Comparison of ENCODE assay signal across 10 mouse cellular contexts in the genomic region with DNA sequence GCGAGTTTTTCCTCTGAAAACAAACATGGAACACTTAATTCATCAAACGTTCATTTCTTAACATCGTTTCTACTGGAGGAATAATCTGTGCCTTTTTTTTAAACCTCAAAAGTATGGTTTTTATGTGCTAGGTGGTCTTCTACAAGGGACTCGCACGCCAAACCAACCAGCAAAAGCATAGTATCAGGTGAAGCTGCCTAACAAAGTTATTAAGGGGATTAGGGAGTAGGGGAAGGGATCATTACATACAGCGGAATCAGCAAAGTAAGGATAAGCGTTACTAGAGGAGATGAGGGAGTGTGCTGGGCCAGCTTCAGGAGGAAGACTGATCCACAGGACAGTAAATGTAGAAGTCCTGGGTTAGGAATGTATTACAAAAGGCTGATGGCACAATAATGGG. TPM values are rescaled to one million over a fixed set of nuclear protein-coding genes. Genes with fewer than 3 reads are reported as not detected.
DNase-seq lines count a peak whose midpoint lies in the region; ATAC-seq and TF ChIP-seq lines count a peak whose summit lies in the region.
"Had no signal": no experiment of that assay in that cellular context is flagged by ENCODE, and none has a peak within 500 bp of the region (broad histone marks: within the 10 kb centered on the region; RNA-seq: fewer than 3 reads in every experiment).

No protein-coding gene starts in this region.

- H3K4me2 ChIP-seq in heart, embryonic 12.5 days: peak overlapping the region; percentile 93
- H3K4me2 ChIP-seq in heart, postnatal 0 days (ENCODE audit: low read depth, low read length): peak overlapping the region; percentile 98
- H3K4me2 ChIP-seq in midbrain, embryonic 11.5 days: peak overlapping the region; percentile 42

- no peaks in the 10 kb centered on the region for H3K9me3 ChIP-seq in heart, embryonic 12.5 days (replicated peaks)
- no peaks in the 10 kb centered on the region for H3K9me3 ChIP-seq in ES-E14 (ENCODE audit: control insufficient read depth, insufficient read depth, low read depth, low read length)
- H3K9me3 ChIP-seq in heart, postnatal 0 days (replicated peaks; ENCODE audit: control insufficient read depth, low read length): no peaks in the 10 kb centered on the region
- H3K9me3 ChIP-seq in midbrain, embryonic 11.5 days (ENCODE audit: control insufficient read depth, low read length): no peaks in the 10 kb centered on the region

- H3K4me3 ChIP-seq in heart, embryonic 12.5 days: peak overlapping the region; percentile 99
- peak overlapping the region; percentile 48 to 59 for H3K4me3 ChIP-seq in ES-E14 (ENCODE audit: insufficient read depth in 1 of 2, low read depth in 1 of 2, low read length in 2 of 2, poor library complexity in 1 of 2, severe bottlenecking in 1 of 2)
- peak overlapping the region; percentile 82 for H3K4me3 ChIP-seq in heart, postnatal 0 days (ENCODE audit: low read depth, low read length)
- H3K4me3 ChIP-seq in midbrain, embryonic 11.5 days (ENCODE audit: low read depth, low read length): peak overlapping the region; percentile 77; the same call in 1 of the 2 replicates

- H3K27ac ChIP-seq in heart, embryonic 12.5 days (ENCODE audit: poor library complexity, severe bottlenecking): no peak overlapping the region
- H3K27ac ChIP-seq in ES-E14 (ENCODE audit: insufficient read depth, low read depth, low read length, poor library complexity, severe bottlenecking): no peak overlapping the region
- H3K27ac ChIP-seq in heart, postnatal 0 days (ENCODE audit: low read depth): no peak overlapping the region
- no peak overlapping the region for H3K27ac ChIP-seq in midbrain, embryonic 11.5 days (ENCODE audit: low read depth, low read length)

- peak overlapping the region; percentile 95; the same call in 1 of the 2 replicates for H3K9ac ChIP-seq in heart, embryonic 12.5 days
- H3K9ac ChIP-seq in ES-E14 (ENCODE audit: insufficient read depth, low read depth, low read length, poor library complexity, severe bottlenecking): no peak overlapping the region
- H3K9ac ChIP-seq in heart, postnatal 0 days (replicated peaks; ENCODE audit: low read depth, low read length): no peak overlapping the region
- no peak overlapping the region for H3K9ac ChIP-seq in midbrain, embryonic 11.5 days (ENCODE audit: low read length)

- 9% methylated on average over 7 of the region's 7 CpGs for WGBS in heart, embryonic 12.5 days
- WGBS in heart, postnatal 0 days: 10% methylated on average over 7 of the region's 7 CpGs
- WGBS in midbrain, embryonic 11.5 days: 7% methylated on average over 7 of the region's 7 CpGs

- no peak for TF ChIP-seq CTCF in heart, postnatal 0 days (IDR thresholded peaks at IDR 0.05; ENCODE audit: low read depth)

- H3K27me3 ChIP-seq in heart, embryonic 12.5 days (replicated peaks): peaks cover 7% of the 10 kb centered on the region
- H3K27me3 ChIP-seq in heart, postnatal 0 days (ENCODE audit: control insufficient read depth, insufficient read depth, low read length): no peaks in the 10 kb centered on the region; the same call in 1 of the 2 replicates
- no peaks in the 10 kb centered on the region; the same call in 1 of the 2 replicates for H3K27me3 ChIP-seq in midbrain, embryonic 11.5 days (ENCODE audit: control insufficient read depth, insufficient read depth, low read length)

- no peak for TF ChIP-seq EP300 in heart, postnatal 0 days (IDR thresholded peaks at IDR 0.05; ENCODE audit: low read depth)

- no peak for ATAC-seq in heart, embryonic 12.5 days (ENCODE audit: insufficient number of reproducible peaks, low FRiP score)
- no peak for ATAC-seq in heart, postnatal 0 days (ENCODE audit: insufficient read depth, low read depth)
- peak; percentile 17 for ATAC-seq in midbrain, embryonic 11.5 days (ENCODE audit: low FRiP score)

- no peak for DNase-seq in heart, adult 9 months (ENCODE audit: low spot score in 2 of 2)
- no peak for DNase-seq in ES-E14 (ENCODE audit: low read depth, low spot score)
- no peak for DNase-seq in heart, postnatal 0 days (ENCODE audit: low spot score)
- no peak for DNase-seq in midbrain, embryonic 11.5 days (ENCODE audit: low spot score, missing footprints)
- no peak for DNase-seq in ovary, postnatal 10 days (ENCODE audit: low spot score)
- DNase-seq in spleen, adult 12 weeks (ENCODE audit: low spot score): no peak
- DNase-seq in frontal cortex, postnatal 36 days (ENCODE audit: low spot score in 2 of 2): no peak

- in situ Hi-C loops in ES-E14 (cut with MboI; ENCODE audit: low sequenced_read_pairs in 2 of 2, unreplicated experiment in 2 of 2): no loop called here

- H3K36me3 ChIP-seq in heart, embryonic 12.5 days: peaks cover 6% of the 10 kb centered on the region
- no peaks in the 10 kb centered on the region for H3K36me3 ChIP-seq in ES-E14 (ENCODE audit: control insufficient read depth, insufficient read depth, low read length, poor library complexity, severe bottlenecking)
- 0 out of 2 replicates have a peak, but pooled peaks cover 5% of the 10 kb centered on the region for H3K36me3 ChIP-seq in heart, postnatal 0 days (replicated peaks; ENCODE audit: control insufficient read depth, insufficient read depth, low read length)
- no peaks in the 10 kb centered on the region; the same call in 1 of the 2 replicates for H3K36me3 ChIP-seq in midbrain, embryonic 11.5 days (ENCODE audit: control insufficient read depth, insufficient read depth, low read length)

- no peaks in the 10 kb centered on the region for H3K4me1 ChIP-seq in heart, embryonic 12.5 days (replicated peaks)
- no peaks in the 10 kb centered on the region for H3K4me1 ChIP-seq in ES-E14 (ENCODE audit: control insufficient read depth in 2 of 2, insufficient read depth in 2 of 2, low read length in 2 of 2, poor library complexity in 1 of 2)
- H3K4me1 ChIP-seq in heart, postnatal 0 days (ENCODE audit: control insufficient read depth, insufficient read depth): no peaks in the 10 kb centered on the region
- peaks cover 2% of the 10 kb centered on the region; the same call in 1 of the 2 replicates for H3K4me1 ChIP-seq in midbrain, embryonic 11.5 days (ENCODE audit: control insufficient read depth, insufficient read depth, low read length)

TF ChIP-seq in ES-E14, 5 proteins besides CTCF, POLR2A, EP300 and RAD21:
- no peak for TF ChIP-seq ZNF384 (IDR thresholded peaks at IDR 0.05; ENCODE audit: low read depth, low read length)
- TF ChIP-seq CHD2 (IDR thresholded peaks at IDR 0.05; ENCODE audit: low read depth, low read length): no peak
- TF ChIP-seq HCFC1 (IDR thresholded peaks at IDR 0.05; ENCODE audit: borderline replicate concordance, insufficient read depth, low read length): no peak
- no peak for TF ChIP-seq ZC3H11A (IDR thresholded peaks at IDR 0.05; ENCODE audit: borderline replicate concordance, low read depth, low read length)
- TF ChIP-seq MAFK (IDR thresholded peaks at IDR 0.05; ENCODE audit: insufficient read depth, low read depth, low read length): no peak

RNA-seq across cellular contexts. Expression of gene Elmod2, which starts 0.6 kb away (rescaled TPM):
- 14.8 and 16.1 TPM in 2 replicates for polyA plus RNA-seq in heart, embryonic 12.5 days (2016; fragmentation: Nextera tagmentation; extraction: Ambion mirVana)
- total RNA-seq in ES-E14 (2012; rRNA removed): 8.9 and 10.7 TPM in 2 replicates
- total RNA-seq in heart, postnatal 0 days (2014; rRNA removed; ENCODE audit: low replicate concordance): 8.2 and 9.2 TPM in 2 replicates
- polyA plus RNA-seq in heart, postnatal 0 days (2015; fragmentation: Nextera tagmentation; extraction: Ambion mirVana): 5.6 and 6.0 TPM in 2 replicates
- polyA plus RNA-seq in midbrain, embryonic 11.5 days (2014; fragmentation: Nextera tagmentation; extraction: Ambion mirVana): 28.9 and 29.8 TPM in 2 replicates

RNA-seq across cellular contexts. Expression of gene Mgat4d, which starts 15.4 kb away (rescaled TPM):
- not detected in 2 replicates for polyA plus RNA-seq in heart, embryonic 12.5 days (2016; fragmentation: Nextera tagmentation; extraction: Ambion mirVana)
- total RNA-seq in ES-E14 (2012; rRNA removed): 0.31 and 0.32 TPM in 2 replicates
- total RNA-seq in heart, postnatal 0 days (2014; rRNA removed; ENCODE audit: low replicate concordance): not detected in 2 replicates
- polyA plus RNA-seq in heart, postnatal 0 days (2015; fragmentation: Nextera tagmentation; extraction: Ambion mirVana): not detected in 2 replicates
- not detected in 2 replicates for polyA plus RNA-seq in midbrain, embryonic 11.5 days (2014; fragmentation: Nextera tagmentation; extraction: Ambion mirVana)
- total RNA-seq: gastrocnemius, adult 8-10 months had no signal
- polyA plus RNA-seq: thymus, postnatal 0 days had no signal

RNA-seq across cellular contexts. Expression of gene Ucp1, which starts 42.7 kb away (rescaled TPM):
- not detected in 2 replicates for polyA plus RNA-seq in heart, embryonic 12.5 days (2016; fragmentation: Nextera tagmentation; extraction: Ambion mirVana)
- total RNA-seq in ES-E14 (2012; rRNA removed): 0.13 and 0.16 TPM in 2 replicates
- total RNA-seq in heart, postnatal 0 days (2014; rRNA removed; ENCODE audit: low replicate concordance): not detected in 2 replicates
- 0.63 TPM in 1 of 2 replicates, not detected in the other for polyA plus RNA-seq in heart, postnatal 0 days (2015; fragmentation: Nextera tagmentation; extraction: Ambion mirVana)
- polyA plus RNA-seq in midbrain, embryonic 11.5 days (2014; fragmentation: Nextera tagmentation; extraction: Ambion mirVana): 0.08 TPM in 1 of 2 replicates, not detected in the other
- total RNA-seq: gastrocnemius, adult 8-10 months had no signal

RNA-seq across cellular contexts. Expression of gene Clgn, which starts 56.8 kb away (rescaled TPM):
- 0.14 TPM in 1 of 2 replicates, not detected in the other for polyA plus RNA-seq in heart, embryonic 12.5 days (2016; fragmentation: Nextera tagmentation; extraction: Ambion mirVana)
- 13.0 and 19.2 TPM in 2 replicates for total RNA-seq in ES-E14 (2012; rRNA removed)
- not detected in 2 replicates for total RNA-seq in heart, postnatal 0 days (2014; rRNA removed; ENCODE audit: low replicate concordance)
- not detected in 2 replicates for polyA plus RNA-seq in heart, postnatal 0 days (2015; fragmentation: Nextera tagmentation; extraction: Ambion mirVana)
- 5.4 and 6.1 TPM in 2 replicates for polyA plus RNA-seq in midbrain, embryonic 11.5 days (2014; fragmentation: Nextera tagmentation; extraction: Ambion mirVana)
- total RNA-seq: gastrocnemius, adult 8-10 months had no signal

Comparison
In these comparisons a context has a peak if more than half of its experiments do, and no peak if none do; other contexts are left out.
1. H3K4me2 ChIP-seq: peak in every context shown above with its lines; median percentile 98 in heart, postnatal 0 days; 93 in heart, embryonic 12.5 days; 42 in midbrain, embryonic 11.5 days.